In genomic region chr8:89015539-89015938, GRCm38 (mm10) we compare ENCODE assay signal across 26 mouse cellular contexts. TPM values are rescaled to one million over a fixed set of nuclear protein-coding genes. Genes with fewer than 3 reads are reported as not detected.
A peak's percentile ranks its signal among the peaks of the same experiment; 100 is the strongest.
DNase-seq lines count a peak whose midpoint lies in the region; ATAC-seq and TF ChIP-seq lines count a peak whose summit lies in the region.
"Had no signal": no experiment of that assay in that cellular context is flagged by ENCODE, and none has a peak within 500 bp of the region (broad histone marks: within the 10 kb centered on the region; RNA-seq: fewer than 3 reads in every experiment).

No protein-coding gene starts in this region.

- TF ChIP-seq POLR2A in liver, adult 2 months (IDR thresholded peaks at IDR 0.05; ENCODE audit: extremely low read depth, insufficient read depth, low read length) = no peak

- WGBS in liver, adult 2 months = 16% methylated on average over 6 of the region's 6 CpGs
- WGBS in liver, embryonic 12.5 days (ENCODE audit: insufficient replicate concordance) = 54% methylated on average over 6 of the region's 6 CpGs

- H3K9ac ChIP-seq in liver, adult 2 months (ENCODE audit: low read depth, low read length) = no peak overlapping the region
- no peak overlapping the region for H3K9ac ChIP-seq in liver, embryonic 12.5 days
- H3K9ac ChIP-seq: embryonic facial prominence, embryonic 13.5 days; liver, embryonic 13.5 days had no signal

- H3K4me3 ChIP-seq in liver, adult 2 months (ENCODE audit: insufficient read depth, low read depth, low read length) = no peak overlapping the region
- H3K4me3 ChIP-seq in liver, embryonic 12.5 days = no peak overlapping the region
- H3K4me3 ChIP-seq in E14TG2a.4 (replicated peaks; ENCODE audit: low read length) = peak overlapping the region; percentile 61
- H3K4me3 ChIP-seq: embryonic facial prominence, embryonic 13.5 days; left cerebral cortex, adult 2 months; liver, embryonic 13.5 days had no signal

- H3K36me3 ChIP-seq in liver, adult 2 months (ENCODE audit: control insufficient read depth, insufficient read depth, low read length) = no peaks in the 10 kb centered on the region
- H3K36me3 ChIP-seq in liver, embryonic 12.5 days = no peaks in the 10 kb centered on the region
- H3K36me3 ChIP-seq in E14TG2a.4 (ENCODE audit: insufficient read depth, low read length) = peaks cover 6% of the 10 kb centered on the region; the same call in 1 of the 2 replicates
- H3K36me3 ChIP-seq: embryonic facial prominence, embryonic 13.5 days; liver, embryonic 13.5 days had no signal

- no peak for ATAC-seq in liver, embryonic 12.5 days
- ATAC-seq: forebrain, embryonic 14.5 days; hindbrain, postnatal 0 days; intestine, postnatal 0 days; midbrain, embryonic 16.5 days had no signal

- peak overlapping the region; percentile 80 for H3K27ac ChIP-seq in liver, adult 2 months (replicated peaks; ENCODE audit: insufficient read depth, low read depth, low read length)
- no peak overlapping the region for H3K27ac ChIP-seq in liver, embryonic 12.5 days
- H3K27ac ChIP-seq: embryonic facial prominence, embryonic 13.5 days; hindbrain, postnatal 0 days; left cerebral cortex, adult 2 months; liver, embryonic 13.5 days had no signal

- H3K27me3 ChIP-seq in liver, adult 2 months (ENCODE audit: control insufficient read depth, insufficient read depth, low read length) = no peaks in the 10 kb centered on the region
- H3K27me3 ChIP-seq in liver, embryonic 12.5 days (replicated peaks) = no peaks in the 10 kb centered on the region
- H3K27me3 ChIP-seq in E14TG2a.4 (ENCODE audit: insufficient read depth, low read length) = no peaks in the 10 kb centered on the region
- H3K27me3 ChIP-seq: liver, embryonic 13.5 days had no signal

- DNase-seq in liver, adult 2 months (ENCODE audit: extremely low read depth, low read depth, low spot score) = peak; percentile 91
- peak; percentile 4 for DNase-seq in NIH3T3 (ENCODE audit: low read depth)
- peak; percentile 73 for DNase-seq in kidney, postnatal 14 days
- no peak for DNase-seq in natural killer cell, adult 2 months (ENCODE audit: low spot score in 2 of 2)
- no peak for DNase-seq in right cerebral cortex, postnatal 4 days
- no peak for DNase-seq in thymus, postnatal 10 days (ENCODE audit: low spot score in 2 of 2)
- DNase-seq: adrenal gland, adult 8-10 months; cerebellum, adult 9-10 months; gastrocnemius, postnatal 14 days; left cerebral cortex, postnatal 4 days; liver, embryonic 13.5 days; lung, postnatal 10 days; right cerebral cortex, postnatal 25 days; thymus, adult 2 months had no signal

- no peak for TF ChIP-seq CTCF in liver, adult 2 months (IDR thresholded peaks at IDR 0.05; ENCODE audit: low read depth, low read length)
- TF ChIP-seq CTCF in E14TG2a.4 (conservative IDR thresholded peaks at IDR 0.05; ENCODE audit: low read length) = no peak

- H3K79me2 ChIP-seq in liver, adult 2 months (ENCODE audit: control insufficient read depth, insufficient read depth, low read length) = no peaks in the 10 kb centered on the region

- peaks cover 13% of the 10 kb centered on the region for H3K4me1 ChIP-seq in liver, adult 2 months (ENCODE audit: control insufficient read depth, insufficient read depth, low read length)
- peaks cover 7% of the 10 kb centered on the region; the same call in 1 of the 2 replicates for H3K4me1 ChIP-seq in liver, embryonic 12.5 days
- peaks cover 89% of the 10 kb centered on the region for H3K4me1 ChIP-seq in E14TG2a.4 (replicated peaks; ENCODE audit: low read depth, low read length)
- H3K4me1 ChIP-seq: embryonic facial prominence, embryonic 13.5 days had no signal

- H3K4me2 ChIP-seq in liver, embryonic 12.5 days = no peak overlapping the region
- H3K4me2 ChIP-seq: embryonic facial prominence, embryonic 13.5 days; liver, embryonic 13.5 days had no signal

- H3K9me3 ChIP-seq in liver, embryonic 12.5 days (replicated peaks) = no peaks in the 10 kb centered on the region
- no peaks in the 10 kb centered on the region for H3K9me3 ChIP-seq in E14TG2a.4 (ENCODE audit: low read length)
- H3K9me3 ChIP-seq: embryonic facial prominence, embryonic 13.5 days; liver, embryonic 13.5 days had no signal

RNA-seq across cellular contexts. Expression of gene Sall1, which starts 28.4 kb away (rescaled TPM):
- total RNA-seq in liver, adult 2 months (2014; rRNA removed) = 6.2 and 9.5 TPM in 2 replicates
- polyA plus RNA-seq in liver, adult 2 months (2012; rRNA removed) = 19.4 and 22.7 TPM in 2 replicates
- polyA plus RNA-seq in liver, embryonic 12.5 days (2016; fragmentation: Nextera tagmentation; extraction: Ambion mirVana) = 1.4 and 1.6 TPM in 2 replicates
- total RNA-seq: hematopoietic stem cell, adult 5-6 weeks; megakaryocyte-erythroid progenitor cell, adult 5-6 weeks; MEL; neutrophil, adult 5-6 weeks had no signal

Comparison
In these comparisons a context has a peak if more than half of its experiments do, and no peak if none do; other contexts are left out.
1. DNase-seq: peak in liver, adult 2 months (single experiment), NIH3T3 (single experiment) and kidney, postnatal 14 days (single experiment); none in natural killer cell, adult 2 months (0 of 2), right cerebral cortex, postnatal 4 days (single experiment) and thymus, postnatal 10 days (0 of 2).